Mouse (Mus musculus): ENCODE data around the gene Casp3. TPM values are rescaled to one million over a fixed set of nuclear protein-coding genes. Genes with fewer than 3 reads are reported as not detected.

The Casp3 gene
- total RNA-seq, 2 experiments from 2014 or later: 2.3 to 3.1 TPM

- DNase-seq: no peak
Observed at GRCm38 (mm10) chr8:46606930-46607329, 10.2 kb upstream of the Casp3 start.

- no peak for DNase-seq
Observed at GRCm38 (mm10) chr8:46611557-46611956, 5.5 kb upstream of the Casp3 start.

GRCm38 (mm10) chr8:46612913-46613312, 4.2 kb upstream of the Casp3 start:
- DNase-seq: no peak

- DNase-seq: peak; percentile 32
Observed at GRCm38 (mm10) chr8:46613377-46613776, 3.7 kb upstream of the Casp3 start.

GRCm38 (mm10) chr8:46615936-46616335, 1.2 kb upstream of the Casp3 start:
- no peak for DNase-seq

GRCm38 (mm10) chr8:46617690-46618620, 864 bp downstream of the Casp3 start:
- peak; percentile 32 for DNase-seq

GRCm38 (mm10) chr8:46618639-46619320, 1.7 kb downstream of the Casp3 start:
- DNase-seq: no peak

- no peak for DNase-seq
Observed at GRCm38 (mm10) chr8:46622446-46623270, 5.6 kb downstream of the Casp3 start.

GRCm38 (mm10) chr8:46625166-46625565, 8.1 kb downstream of the Casp3 start:
- no peak for DNase-seq

GRCm38 (mm10) chr8:46626642-46627041, 9.6 kb downstream of the Casp3 start:
- no peak for DNase-seq

GRCm38 (mm10) chr8:46627881-46628280, 10.8 kb downstream of the Casp3 start:
- DNase-seq: no peak

- DNase-seq: no peak
Observed at GRCm38 (mm10) chr8:46628645-46629044, 11.6 kb downstream of the Casp3 start.

GRCm38 (mm10) chr8:46630422-46630821, 13.3 kb downstream of the Casp3 start:
- DNase-seq: no peak

- DNase-seq: no peak
Observed at GRCm38 (mm10) chr8:46630932-46631331, 13.8 kb downstream of the Casp3 start.

GRCm38 (mm10) chr8:46639010-46639571, 22.0 kb downstream of the Casp3 start:
- peak; percentile 54 for DNase-seq

- no peak for DNase-seq
Observed at GRCm38 (mm10) chr8:46639852-46640251, 22.8 kb downstream of the Casp3 start.

GRCm38 (mm10) chr8:46641272-46641671, 24.2 kb downstream of the Casp3 start:
- DNase-seq: no peak

- no peak for DNase-seq
Observed at GRCm38 (mm10) chr8:46648421-46648820, 31.3 kb downstream of the Casp3 start.

- DNase-seq: no peak
Observed at GRCm38 (mm10) chr8:46651872-46652271, 34.8 kb downstream of the Casp3 start.

- DNase-seq: no peak
Observed at GRCm38 (mm10) chr8:46655919-46656318, 38.8 kb downstream of the Casp3 start.

GRCm38 (mm10) chr8:46671496-46671895, 54.4 kb downstream of the Casp3 start:
- DNase-seq: no peak
